Mouse (Mus musculus): Measurements from ENCODE around the gene Ccnl2.

Ccnl2 gene

GRCm38 (mm10) chr4:155863001-155863400 lies 50.7 kb downstream of the Ccnl2 start, which contains the start of gene Tas1r3:
Tas1r3 (minus strand) TSS chr4:155863362.
- 71% methylated on average over 5 of the region's 5 CpGs for WGBS

GRCm38 (mm10) chr4:155868614-155869298 lies 56.5 kb downstream of the Ccnl2 start:
- 6% methylated on average over 22 of the region's 22 CpGs for WGBS

- WGBS: under 1% methylated on average over 63 of the region's 63 CpGs
These were observed 57.2 kb downstream of the Ccnl2 start, which contains the start of the genes Cptp and Ints11 for GRCm38 (mm10) chr4:155869317-155870033. Cptp (minus strand) TSS chr4:155869440. Ints11 (plus strand) TSS chr4:155869546.

- 94% methylated on average over 7 of the region's 7 CpGs for WGBS
These were observed 59.1 kb downstream of the Ccnl2 start for GRCm38 (mm10) chr4:155871404-155871803.
